Comparison of ENCODE assay signal across 9 mouse cellular contexts in genomic region chrX:16450496-16451078, GRCm38 (mm10).
DNase-seq lines count a peak whose midpoint lies in the region; ATAC-seq and TF ChIP-seq lines count a peak whose summit lies in the region.
"Had no signal": no experiment of that assay in that cellular context is flagged by ENCODE, and none has a peak within 500 bp of the region (broad histone marks: within the 10 kb centered on the region; RNA-seq: fewer than 3 reads in every experiment).

No protein-coding gene starts in this region.

- H3K27ac ChIP-seq in thymus, adult 2 months (ENCODE audit: control insufficient read depth, insufficient read depth, low read length): no peak overlapping the region
- H3K27ac ChIP-seq in lung, embryonic 14.5 days (ENCODE audit: low read depth): no peak overlapping the region
- H3K27ac ChIP-seq: lung, embryonic 15.5 days had no signal

- peak; percentile 81; the same call in 1 of the 2 replicates for ATAC-seq in lung, embryonic 14.5 days (ENCODE audit: insufficient read depth)

- 0% methylated on average over 2 of the region's 2 CpGs for WGBS in thymus, adult 2 months
- 2% methylated on average over 2 of the region's 2 CpGs for WGBS in lung, embryonic 14.5 days

- H3K27me3 ChIP-seq in thymus, adult 2 months (ENCODE audit: control insufficient read depth, insufficient read depth, low read length): no peaks in the 10 kb centered on the region
- H3K27me3 ChIP-seq in lung, embryonic 14.5 days (ENCODE audit: insufficient read depth, low read length): no peaks in the 10 kb centered on the region
- H3K27me3 ChIP-seq: lung, embryonic 15.5 days had no signal

- H3K4me3 ChIP-seq in thymus, adult 2 months (ENCODE audit: control insufficient read depth, insufficient read depth, low read length): no peak overlapping the region
- no peak overlapping the region for H3K4me3 ChIP-seq in lung, embryonic 14.5 days (ENCODE audit: low read depth, low read length)
- H3K4me3 ChIP-seq: lung, embryonic 15.5 days had no signal

- no peaks in the 10 kb centered on the region for H3K36me3 ChIP-seq in thymus, adult 2 months (ENCODE audit: control insufficient read depth, insufficient read depth, low read length)
- H3K36me3 ChIP-seq in lung, embryonic 14.5 days (ENCODE audit: insufficient read depth): no peaks in the 10 kb centered on the region
- H3K36me3 ChIP-seq: lung, embryonic 15.5 days had no signal

- peak; percentile 1 for DNase-seq in thymus, adult 2 months
- DNase-seq in thymus, adult 18-20 months: no peak
- peak; percentile 56 to 59 for DNase-seq in cerebellum, postnatal 10 days
- DNase-seq in frontal cortex, postnatal 25 days (ENCODE audit: low spot score in 2 of 2): peak; percentile 12 to 13
- peak; percentile 59 for DNase-seq in kidney, postnatal 10 days
- DNase-seq in lung, embryonic 14.5 days: peak; percentile 80
- peak; percentile 6 for DNase-seq in right cerebral cortex, postnatal 25 days
- DNase-seq in MN1 (ENCODE audit: low spot score): no peak

- no peak overlapping the region for H3K4me2 ChIP-seq in lung, embryonic 14.5 days
- H3K4me2 ChIP-seq: lung, embryonic 15.5 days had no signal

- H3K9me3 ChIP-seq in lung, embryonic 14.5 days (ENCODE audit: low read depth, low read length): no peaks in the 10 kb centered on the region
- H3K9me3 ChIP-seq: lung, embryonic 15.5 days had no signal

- H3K9ac ChIP-seq in lung, embryonic 14.5 days: no peak overlapping the region
- H3K9ac ChIP-seq: lung, embryonic 15.5 days had no signal

- no peak for TF ChIP-seq CTCF in thymus, adult 2 months (IDR thresholded peaks at IDR 0.05; ENCODE audit: borderline replicate concordance, control insufficient read depth, extremely low read depth, insufficient read depth, low read length, poor library complexity)
- TF ChIP-seq CTCF in lung, embryonic 14.5 days (IDR thresholded peaks at IDR 0.05; ENCODE audit: low read depth): peak; percentile 67

- H3K4me1 ChIP-seq in thymus, adult 2 months (replicated peaks; ENCODE audit: control insufficient read depth, insufficient read depth, low read length): no peaks in the 10 kb centered on the region
- no peaks in the 10 kb centered on the region for H3K4me1 ChIP-seq in lung, embryonic 14.5 days (ENCODE audit: insufficient read depth)
- H3K4me1 ChIP-seq: lung, embryonic 15.5 days had no signal

- no peak for TF ChIP-seq POLR2A in thymus, adult 2 months (IDR thresholded peaks at IDR 0.05; ENCODE audit: control insufficient read depth, extremely low read depth, insufficient read depth, low read length, poor library complexity)

Comparison
In these comparisons a context has a peak if more than half of its experiments do, and no peak if none do; other contexts are left out.
1. DNase-seq: peak in thymus, adult 2 months (single experiment), cerebellum, postnatal 10 days (2 of 2), frontal cortex, postnatal 25 days (2 of 2), kidney, postnatal 10 days (single experiment), lung, embryonic 14.5 days (single experiment) and right cerebral cortex, postnatal 25 days (single experiment); none in thymus, adult 18-20 months (0 of 2) and MN1 (single experiment).